Mouse (Mus musculus): ENCODE data around the gene Crybg1.

DNA sequence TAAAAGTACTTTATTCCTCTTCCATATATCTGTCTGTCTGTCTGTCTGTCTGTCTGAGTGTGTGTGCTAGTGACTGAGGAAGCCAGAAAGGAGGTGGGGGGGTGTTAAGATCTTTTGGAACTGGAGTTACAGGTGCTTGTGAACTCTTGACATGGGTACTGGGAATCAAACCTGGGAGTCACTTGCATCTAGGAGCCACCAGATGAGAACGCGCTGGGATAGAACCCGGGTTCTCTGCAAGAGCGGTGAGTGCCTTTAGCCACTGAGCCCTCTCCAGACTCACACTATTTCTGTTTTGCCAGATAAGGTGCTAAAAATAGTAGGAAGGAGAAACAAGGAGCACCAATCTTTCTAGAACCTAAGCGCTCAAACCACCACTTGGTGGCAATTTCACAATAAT is 31.9 kb downstream of the Crybg1 start:
- TF ChIP-seq POLR2A (IDR thresholded peaks at IDR 0.05; ENCODE audit: borderline replicate concordance, control insufficient read depth, low read depth, low read length) (no peak), CTCF (IDR thresholded peaks at IDR 0.05; ENCODE audit: control insufficient read depth, insufficient read depth, low read length) (no peak)
